Mouse (Mus musculus) ovary, adult 2 months (tissue): Measurements from ENCODE around the gene Rfx6. TPM values are rescaled to one million over a fixed set of nuclear protein-coding genes. Genes with fewer than 3 reads are reported as not detected.

Experiments
- polyA plus RNA-seq: library from polyadenylated mRNA; depleted of rRNA; stranded (reverse); fragments of >200 nt; gene quantifications from 2 replicates; pipeline ENCODE4 v1.2.3, GENCODE M21; 2012; rRNA removed

Gene Rfx6
- polyA plus RNA-seq, result not detected in 2 replicates

GRCm38 (mm10) chr10:51677548-51678250, at the start of gene Rfx6:
TSS of gene Rfx6 (plus strand) at chr10:51677756.

GRCm38 (mm10) chr10:51631411-51632136, 46.0 kb upstream of the Rfx6 start, which contains the start of gene Gprc6a:
TSS of gene Gprc6a (minus strand) at chr10:51631461.

Other genes starting within 250 kb of the Rfx6 start
- 2.9 and 4.4 TPM in 2 replicates for gene Gm49339, start 197.1 kb upstream of the Rfx6 start, polyA plus RNA-seq
- gene Lilr4b, start 197.1 kb upstream of the Rfx6 start, polyA plus RNA-seq, result 1.4 and 2.5 TPM in 2 replicates
- 1.3 and 1.8 TPM in 2 replicates for gene Lilrb4a, start 186.8 kb upstream of the Rfx6 start, polyA plus RNA-seq
- gene Fam162b, start 87.2 kb upstream of the Rfx6 start, polyA plus RNA-seq, result 0.87 TPM in 1 of 2 replicates, not detected in the other
- not detected in 2 replicates for gene Gprc6a, start 46.3 kb upstream of the Rfx6 start, polyA plus RNA-seq